Mouse (Mus musculus) cerebellum, adult 2 months (tissue): ENCODE measurements at regions not wholly inside any gene's neighbourhood (a gene's known extent, or its start where the extent isn't known, plus 50 kb on each side); places are given as distances from the start of the nearest gene placed in this dataset.

Experiments used
- DNase-seq, 2 experiments: peaks; one replicate each; pipeline ENCODE4 v3.0.0; 2021
- H3K27ac ChIP-seq: fragments of 200-500 bp; 2 replicates; pipeline ENCODE4 v1.5.1; 2012; ENCODE audit warnings: low read length, control low read depth, inconsistent platforms; ENCODE audit not compliant: insufficient read depth
- H3K27me3 ChIP-seq: fragments of 200-500 bp; 2 replicates; pipeline ENCODE4 v1.6.1; 2012; ENCODE audit warnings: inconsistent platforms, mild to moderate bottlenecking, low read length, moderate library complexity; ENCODE audit not compliant: control insufficient read depth, insufficient read depth
- H3K4me1 ChIP-seq: fragments of 200-500 bp; 2 replicates; pipeline ENCODE4 v1.6.1; 2011; ENCODE audit warnings: low read length; ENCODE audit not compliant: control insufficient read depth, insufficient read depth
- H3K4me3 ChIP-seq: fragments of 200-500 bp; replicated peaks from 2 replicates; pipeline ENCODE3; 2011; ENCODE audit warnings: mild to moderate bottlenecking, low read depth, low read length, control low read depth; ENCODE audit not compliant: insufficient read depth
- CTCF ChIP-seq: fragments of 200-500 bp; IDR thresholded peaks from 2 replicates; pipeline ENCODE4 v1.5.1; 2011; ENCODE audit warnings: low read depth, mild to moderate bottlenecking, control low read depth, low read length, moderate library complexity, borderline replicate concordance; ENCODE audit not compliant: insufficient read depth
- POLR2A ChIP-seq: fragments of 200-500 bp; IDR thresholded peaks from 2 replicates; pipeline ENCODE4 v1.6.1; 2011; ENCODE audit warnings: low read length, control low read depth, borderline replicate concordance; ENCODE audit not compliant: insufficient read depth
- WGBS: fragments of 180-500 bp; shearing (Covaris S2); methylation state at CpG from one replicate; pipeline ENCODE4 v1.1.7; 2018; 5-methylcytosine and 5-hydroxymethylcytosine counted together

DNA sequence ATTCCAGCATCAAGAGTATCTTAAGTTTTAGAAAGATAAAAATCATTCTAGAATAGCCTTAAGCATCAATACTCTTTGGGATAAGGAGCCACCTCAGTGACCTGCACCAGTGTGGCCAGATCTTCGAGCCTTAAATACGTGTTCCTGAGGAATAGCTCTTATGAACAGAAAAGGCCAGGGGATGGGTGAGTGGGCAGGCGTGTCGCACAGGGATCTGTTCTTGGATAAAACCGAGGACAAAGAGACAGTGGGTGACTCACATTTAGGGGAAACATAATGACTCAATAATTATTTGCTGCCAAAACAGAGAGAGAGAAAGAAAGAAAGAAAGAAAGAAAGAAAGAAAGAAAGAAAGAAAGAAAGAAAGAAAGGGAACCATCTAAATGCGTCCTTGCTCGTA, 200.4 kb downstream of the Slc30a10 start:
- WGBS: 88% methylated on average over 7 of the region's 7 CpGs
- no peak overlapping the region for H3K27ac ChIP-seq
- TF ChIP-seq CTCF (no peak), POLR2A (no peak)
- no peaks in the 10 kb centered on the region for H3K27me3 ChIP-seq
- no peaks in the 10 kb centered on the region for H3K4me1 ChIP-seq
- no peak overlapping the region for H3K4me3 ChIP-seq
- no peak for DNase-seq

- Histone ChIP-seq H3K27me3 (no peaks in the 10 kb centered on the region), H3K4me1 (no peaks in the 10 kb centered on the region), H3K4me3 (no peak overlapping the region), H3K27ac (no peak overlapping the region)
- DNase-seq: no peak
- 77% methylated on average over 4 of the region's 4 CpGs for WGBS
- no peak for TF ChIP-seq POLR2A
- no peak for TF ChIP-seq CTCF
Measured at GRCm38 (mm10) chr1:185655461-185655860, 200.8 kb downstream of the Slc30a10 start.

- no peak for TF ChIP-seq CTCF
- TF ChIP-seq POLR2A: no peak
- Histone ChIP-seq H3K4me3 (no peak overlapping the region), H3K4me1 (no peaks in the 10 kb centered on the region), H3K27ac (no peak overlapping the region), H3K27me3 (no peaks in the 10 kb centered on the region)
- DNase-seq: no peak
- 35% methylated on average over 8 of the region's 8 CpGs for WGBS
Measured at GRCm38 (mm10) chr1:185657286-185657685, 202.6 kb downstream of the Slc30a10 start.

- no peak for DNase-seq
- H3K4me1 ChIP-seq: no peaks in the 10 kb centered on the region
- no peak for TF ChIP-seq POLR2A
- TF ChIP-seq CTCF: no peak
- WGBS: 12% methylated on average over 5 of the region's 5 CpGs
- H3K27ac ChIP-seq: no peak overlapping the region
- H3K4me3 ChIP-seq: no peak overlapping the region
- H3K27me3 ChIP-seq: no peaks in the 10 kb centered on the region
Measured at GRCm38 (mm10) chr1:185659476-185659875, 204.8 kb downstream of the Slc30a10 start.

- no peak overlapping the region for H3K4me3 ChIP-seq
- TF ChIP-seq POLR2A (no peak), CTCF (no peak)
- H3K4me1 ChIP-seq: no peaks in the 10 kb centered on the region
- no peaks in the 10 kb centered on the region for H3K27me3 ChIP-seq
- WGBS: 81% methylated on average over 3 of the region's 3 CpGs
- no peak overlapping the region for H3K27ac ChIP-seq
- DNase-seq: no peak
Measured at GRCm38 (mm10) chr1:185662336-185662735, 207.7 kb downstream of the Slc30a10 start.

- TF ChIP-seq CTCF: no peak
- no peak for TF ChIP-seq POLR2A
- H3K27ac ChIP-seq: no peak overlapping the region
- H3K4me3 ChIP-seq: no peak overlapping the region
- WGBS: 53% methylated on average over 5 of the region's 5 CpGs
- H3K4me1 ChIP-seq: no peaks in the 10 kb centered on the region
- H3K27me3 ChIP-seq: no peaks in the 10 kb centered on the region
- no peak for DNase-seq
Measured at GRCm38 (mm10) chr1:185670029-185670741, 215.5 kb downstream of the Slc30a10 start.

DNA sequence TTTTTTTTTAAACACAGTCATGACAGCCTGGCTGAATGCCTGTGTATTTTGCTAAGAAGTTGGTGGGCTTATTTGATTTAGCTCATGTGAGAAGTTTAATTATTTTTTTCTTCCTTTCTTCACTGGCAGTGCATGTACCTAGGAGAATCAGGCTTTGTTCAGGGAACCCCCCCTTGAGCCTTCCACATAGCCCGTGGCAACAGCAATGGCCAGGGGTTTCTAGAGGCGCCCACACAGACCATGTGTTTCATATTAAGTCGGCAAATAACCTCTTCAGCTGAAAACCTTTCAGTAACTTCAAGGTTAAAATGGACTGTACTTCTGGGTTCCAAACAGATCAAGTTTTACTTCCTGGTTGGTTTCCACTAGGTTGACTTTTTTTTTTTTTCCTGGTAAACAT, 218.3 kb downstream of the Slc30a10 start:
- WGBS: 45% methylated on average over 3 of the region's 3 CpGs
- TF ChIP-seq CTCF: no peak
- TF ChIP-seq POLR2A: no peak
- Histone ChIP-seq H3K27ac (no peak overlapping the region), H3K27me3 (no peaks in the 10 kb centered on the region), H3K4me3 (no peak overlapping the region), H3K4me1 (no peaks in the 10 kb centered on the region)
- DNase-seq: no peak

GRCm38 (mm10) chr1:185675674-185676420, 221.2 kb downstream of the Slc30a10 start:
- 33% methylated on average over 11 of the region's 11 CpGs for WGBS
- Histone ChIP-seq H3K4me3 (no peak overlapping the region), H3K27ac (no peak overlapping the region), H3K4me1 (no peaks in the 10 kb centered on the region), H3K27me3 (no peaks in the 10 kb centered on the region)
- DNase-seq: no peak
- TF ChIP-seq POLR2A (no peak), CTCF (no peak)
